Mouse (Mus musculus) erythroid progenitor cell, adult 5-6 weeks (primary cell): ENCODE results near the gene Nsd1. TPM values are rescaled to one million over a fixed set of nuclear protein-coding genes. Genes with fewer than 3 reads are reported as not detected.
A peak's percentile ranks its signal among the peaks of the same experiment; 100 is the strongest.
"Not testable (repeated sequence)": the region's sequence is repeated elsewhere in the genome, so short reads cannot be mapped to it uniquely, and the experiment has no call there.

Experiments
- ATAC-seq: replicated peaks from 2 replicates; pipeline ENCODE4 v1.8.0; 2016; ENCODE audit warnings: moderate number of reproducible peaks, mild to moderate bottlenecking, moderate TSS enrichment, inconsistent platforms; ENCODE audit not compliant: poor library complexity, low FRiP score, severe bottlenecking
- total RNA-seq, 2 experiments: library from RNA; stranded (forward) in 1 of 2; stranded (reverse) in 1 of 2; fragments of 150-400 nt in 1 of 2; fragments of 186-747, 209-891 nt in 1 of 2; gene quantifications; 2 replicates each; pipeline versions ENCODE4 v1.2.3 to v1.2.4; 2015 to 2017; ENCODE audit warnings: low replicate concordance in 2 of 2

The Nsd1 gene
- total RNA-seq, 2 experiments from 2014 or later, result 36.9 to 50.6 TPM

- no peak for ATAC-seq
Measured at GRCm38 (mm10) chr13:55189531-55190107, 20.0 kb upstream of the Nsd1 start.

- peak; percentile 100 for ATAC-seq
Measured at GRCm38 (mm10) chr13:55190121-55190868, 19.3 kb upstream of the Nsd1 start.

GRCm38 (mm10) chr13:55191535-55191934 lies 18.0 kb upstream of the Nsd1 start:
- no peak for ATAC-seq

GRCm38 (mm10) chr13:55202758-55203157 lies 6.8 kb upstream of the Nsd1 start:
- not testable (repeated sequence) for ATAC-seq

GRCm38 (mm10) chr13:55203740-55204139 lies 5.8 kb upstream of the Nsd1 start:
- no peak for ATAC-seq

- no peak for ATAC-seq
Measured at GRCm38 (mm10) chr13:55204667-55205389, 4.8 kb upstream of the Nsd1 start.

- ATAC-seq, result no peak
Measured at GRCm38 (mm10) chr13:55205448-55206205, 4.0 kb upstream of the Nsd1 start.

- no peak for ATAC-seq
Measured at GRCm38 (mm10) chr13:55208837-55209648, 539 bp upstream of the Nsd1 start.

- ATAC-seq, result peak; percentile 57
Measured at GRCm38 (mm10) chr13:55210193-55210970, 800 bp downstream of the Nsd1 start.

- peak; percentile 65 for ATAC-seq
Measured at GRCm38 (mm10) chr13:55210971-55211220, 1.3 kb downstream of the Nsd1 start.

- peak; percentile 56 for ATAC-seq
Measured at GRCm38 (mm10) chr13:55211221-55212010, 1.8 kb downstream of the Nsd1 start.

- no peak for ATAC-seq
Measured at GRCm38 (mm10) chr13:55212011-55212360, 2.4 kb downstream of the Nsd1 start.

- peak; percentile 50 for ATAC-seq
Measured at GRCm38 (mm10) chr13:55212361-55213137, 3.0 kb downstream of the Nsd1 start.

GRCm38 (mm10) chr13:55213138-55213806 lies 3.7 kb downstream of the Nsd1 start:
- ATAC-seq, result no peak

GRCm38 (mm10) chr13:55224364-55224763 lies 14.8 kb downstream of the Nsd1 start:
- no peak for ATAC-seq

- ATAC-seq, result no peak
Measured at GRCm38 (mm10) chr13:55230701-55231100, 21.1 kb downstream of the Nsd1 start.

GRCm38 (mm10) chr13:55243205-55243604 lies 33.6 kb downstream of the Nsd1 start:
- ATAC-seq, result no peak
